Mouse (Mus musculus): ENCODE measurements at regions not wholly inside any gene's neighbourhood (a gene's known extent, or its start where the extent isn't known, plus 50 kb on each side); places are given as distances from the start of the nearest gene placed in this dataset.

DNA sequence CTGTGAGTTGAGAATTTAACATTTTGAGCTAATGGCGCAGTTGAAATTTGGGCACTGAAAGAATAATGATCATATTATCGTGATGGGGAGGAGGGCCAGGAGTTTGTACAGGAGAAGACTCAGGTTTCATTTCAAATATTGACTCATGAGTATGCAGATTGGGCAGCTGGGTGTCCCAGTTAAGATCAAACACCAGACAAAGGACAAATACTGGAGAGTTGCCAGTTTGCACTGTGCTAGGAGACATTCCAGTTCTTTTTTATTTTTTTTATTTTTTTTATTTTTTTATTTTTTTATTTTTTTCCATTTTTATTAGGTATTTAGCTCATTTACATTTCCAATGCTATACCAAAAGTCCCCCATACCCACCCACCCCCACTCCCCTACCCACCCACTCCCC is 411.2 kb upstream of the Api5 start:
- DNase-seq (ENCODE audit: low read depth, low spot score), result peak; percentile 19

DNA sequence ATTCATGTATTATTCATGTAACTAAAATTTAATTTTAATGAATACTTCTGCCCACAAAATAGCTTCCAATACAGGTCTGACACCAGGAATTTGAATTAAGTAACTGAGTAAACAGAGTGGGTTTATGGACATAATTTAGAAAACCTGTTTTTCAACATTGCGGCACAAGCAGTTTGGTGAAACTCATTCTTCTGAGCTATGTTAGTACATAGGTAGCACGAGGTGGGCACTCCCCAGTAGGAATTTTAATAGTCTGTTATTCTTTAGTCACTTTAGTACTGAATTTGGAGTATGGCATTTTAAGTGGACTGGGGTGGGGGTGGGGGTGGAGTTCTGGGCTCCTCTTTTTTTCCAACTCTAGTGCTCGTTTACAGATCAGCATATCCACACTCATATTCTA is 408.5 kb upstream of the Api5 start:
- no peak for DNase-seq (ENCODE audit: low read depth, low spot score)
